Mouse (Mus musculus): Measurements from ENCODE around the gene Arsb.

- TF ChIP-seq MAX (IDR thresholded peaks at IDR 0.05; ENCODE audit: low read depth) (no peak), E2F4 (IDR thresholded peaks at IDR 0.05; ENCODE audit: insufficient read depth) (no peak)
Observed at GRCm38 (mm10) chr13:93938118-93938517, 166.7 kb downstream of the Arsb start.

Data from myocyte (in vitro differentiated cells).